Mouse (Mus musculus): ENCODE results near the gene Sppl3.

- TF ChIP-seq CTCF (conservative IDR thresholded peaks at IDR 0.05; ENCODE audit: insufficient read depth, insufficient read length, low read depth, low read length): peak; percentile 96
- no peak for TF ChIP-seq POLR2A (IDR thresholded peaks at IDR 0.05; ENCODE audit: low read depth, low read length)
Measured at GRCm38 (mm10) chr5:114979250-114980121, 31.5 kb upstream of the Sppl3 start.
